Mouse (Mus musculus) G1E (cell line): ENCODE results near the gene Unc13b.

ENCODE experiments used
- CTCF ChIP-seq: IDR thresholded peaks from 2 replicates; pipeline ENCODE4 v1.5.1; 2012; ENCODE audit warnings: low read depth, low read length, inconsistent platforms, mixed read lengths
- GATA1 ChIP-seq: IDR thresholded peaks from 2 replicates; pipeline ENCODE4 v1.6.1; 2012; ENCODE audit warnings: borderline replicate concordance, low read length, inconsistent platforms, mixed read lengths
- GATA2 ChIP-seq: IDR thresholded peaks from 2 replicates; pipeline ENCODE4 v1.6.1; 2012; ENCODE audit warnings: low read depth, low read length, inconsistent platforms, borderline replicate concordance
- TAL1 ChIP-seq: conservative IDR thresholded peaks from 2 replicates; pipeline ENCODE4 v1.6.1; 2012; ENCODE audit warnings: low read depth, low read length, inconsistent platforms, mixed read lengths

- TF ChIP-seq CTCF (no peak), TAL1 (no peak), GATA2 (no peak), GATA1 (no peak)
Measured at GRCm38 (mm10) chr4:43233489-43233888, 174.7 kb downstream of the Unc13b start.
